Mouse (Mus musculus) stomach, embryonic 16.5 days (tissue): ENCODE data around the gene 9330161L09Rik. TPM values are rescaled to one million over a fixed set of nuclear protein-coding genes. Genes with fewer than 3 reads are reported as not detected.

Experiments
- ATAC-seq: fragments of 200-750 bp; cut with Nextera tagmentation; 2 replicates; pipeline ENCODE4 v1.8.0; 2017; ENCODE audit warnings: moderate number of reproducible peaks, moderate TSS enrichment; ENCODE audit not compliant: insufficient read depth, low FRiP score
- H3K27ac ChIP-seq: fragments of 300-500 bp; sonication (generic); 2 replicates; pipeline ENCODE4 v1.5.1; 2014; ENCODE audit warnings: low read length
- H3K27me3 ChIP-seq: fragments of 300-500 bp; sonication (generic); 2 replicates; pipeline ENCODE4 v1.6.1; 2014; ENCODE audit warnings: low read length, control low read depth, mixed read lengths; ENCODE audit not compliant: control insufficient read depth, insufficient read depth
- H3K36me3 ChIP-seq: fragments of 300-500 bp; sonication (generic); 2 replicates; pipeline ENCODE4 v1.6.1; 2014; ENCODE audit warnings: low read length; ENCODE audit not compliant: control insufficient read depth, insufficient read depth
- H3K4me1 ChIP-seq: fragments of 300-500 bp; sonication (generic); 2 replicates; pipeline ENCODE4 v1.6.1; 2014; ENCODE audit warnings: low read length, control low read depth, mixed read lengths; ENCODE audit not compliant: control insufficient read depth, insufficient read depth
- H3K4me2 ChIP-seq: fragments of 300-500 bp; sonication (generic); 2 replicates; pipeline ENCODE4 v1.6.1; 2014; ENCODE audit warnings: low read depth, low read length, mixed read lengths
- H3K4me3 ChIP-seq: fragments of 300-500 bp; sonication (generic); replicated peaks from 2 replicates; pipeline ENCODE4 v1.5.1; 2014; ENCODE audit warnings: mild to moderate bottlenecking, low read length
- H3K9ac ChIP-seq: fragments of 300-500 bp; sonication (generic); 2 replicates; pipeline ENCODE4 v1.6.1; 2014; ENCODE audit warnings: low read length
- H3K9me3 ChIP-seq: fragments of 300-500 bp; sonication (generic); replicated peaks from 2 replicates; pipeline ENCODE4 v1.6.1; 2016; ENCODE audit warnings: low read length, control low read depth; ENCODE audit not compliant: control insufficient read depth
- WGBS: fragments of 180-500 bp; shearing (Covaris S2); extraction: QIAGEN DNeasy Blood & Tissue Kit; methylation state at CpG from one replicate; pipeline ENCODE4 v1.1.7; 2014; 5-methylcytosine and 5-hydroxymethylcytosine counted together
- polyA plus RNA-seq: library from polyadenylated mRNA; unstranded; fragments of >200 nt; fragmentation: Nextera tagmentation; extraction: Ambion mirVana; gene quantifications from 2 replicates; pipeline ENCODE4 v1.2.1, GENCODE M21; 2015

Gene 9330161L09Rik
- polyA plus RNA-seq, 1 experiment from 2014 or later = 0.18 TPM

DNA sequence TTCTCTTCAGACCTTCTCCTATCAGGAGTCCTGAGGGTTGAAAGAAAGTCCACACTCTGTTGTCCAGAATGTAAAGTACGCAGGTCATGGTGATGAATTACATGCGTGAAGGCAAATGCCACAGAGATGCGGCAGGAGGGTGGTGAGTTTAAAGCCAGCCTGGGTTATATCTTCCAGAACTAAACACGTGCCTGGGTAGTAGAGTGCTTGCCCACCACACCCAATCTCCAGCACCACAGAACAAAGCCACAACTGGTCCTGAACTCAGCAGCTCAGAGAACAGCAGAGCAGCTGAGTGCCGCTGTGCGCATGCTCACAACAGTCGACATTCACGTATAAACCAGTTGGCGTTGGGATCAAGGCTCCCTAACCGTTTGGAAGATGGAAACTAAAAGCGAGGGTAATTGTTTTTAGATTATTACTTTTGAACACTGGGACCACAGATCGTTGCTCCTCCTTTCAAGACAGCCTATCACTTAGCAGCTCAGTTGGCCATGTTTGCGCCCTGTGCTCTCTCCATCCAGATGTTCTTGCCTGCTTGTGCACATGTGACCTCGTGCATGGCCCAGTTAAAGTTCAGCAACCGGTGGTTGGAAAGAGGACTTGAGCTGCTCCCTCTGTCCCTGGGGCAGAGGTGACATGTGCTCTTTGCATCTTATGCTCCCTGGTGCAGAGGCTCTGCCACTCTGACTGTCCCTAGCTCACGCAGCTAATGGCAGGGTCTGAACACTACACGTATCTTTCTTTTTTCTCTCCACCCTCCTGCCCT lies 45.9 kb downstream of the 9330161L09Rik start:
- Histone ChIP-seq H3K27ac (no peak overlapping the region), H3K9ac (no peak overlapping the region), H3K27me3 (no peaks in the 10 kb centered on the region), H3K36me3 (no peaks in the 10 kb centered on the region), H3K9me3 (no peaks in the 10 kb centered on the region), H3K4me2 (no peak overlapping the region), H3K4me3 (no peak overlapping the region), H3K4me1 (no peaks in the 10 kb centered on the region)
- 79% methylated on average over 17 of the region's 17 CpGs for WGBS
- ATAC-seq = no peak

DNA sequence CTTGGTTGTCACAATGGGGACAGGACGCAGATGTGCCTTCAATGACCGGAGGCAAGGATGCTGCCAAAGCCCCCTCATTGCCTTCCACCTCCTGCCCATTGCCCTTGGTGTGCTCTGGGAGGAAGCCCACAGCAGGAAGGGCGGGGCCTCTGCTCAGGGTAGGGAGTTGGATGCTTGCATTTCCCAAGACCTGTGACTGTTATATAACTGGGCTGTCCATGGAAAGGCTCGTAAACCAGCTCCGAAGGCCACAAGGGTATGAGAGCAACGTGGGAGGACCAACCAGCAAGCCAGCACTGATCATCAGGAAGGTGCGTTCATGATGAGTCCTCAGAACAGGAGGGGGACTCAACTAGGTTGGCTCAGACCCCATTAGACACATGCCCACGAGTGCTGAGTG lies 46.8 kb downstream of the 9330161L09Rik start:
- no peaks in the 10 kb centered on the region for H3K36me3 ChIP-seq
- H3K4me1 ChIP-seq = peaks cover 3% of the 10 kb centered on the region; the same call in 1 of the 2 replicates
- ATAC-seq = no peak
- no peak overlapping the region for H3K9ac ChIP-seq
- no peak overlapping the region for H3K27ac ChIP-seq
- 79% methylated on average over 8 of the region's 8 CpGs for WGBS
- H3K4me3 ChIP-seq = no peak overlapping the region
- no peaks in the 10 kb centered on the region for H3K27me3 ChIP-seq
- H3K4me2 ChIP-seq = no peak overlapping the region
- H3K9me3 ChIP-seq = no peaks in the 10 kb centered on the region

DNA sequence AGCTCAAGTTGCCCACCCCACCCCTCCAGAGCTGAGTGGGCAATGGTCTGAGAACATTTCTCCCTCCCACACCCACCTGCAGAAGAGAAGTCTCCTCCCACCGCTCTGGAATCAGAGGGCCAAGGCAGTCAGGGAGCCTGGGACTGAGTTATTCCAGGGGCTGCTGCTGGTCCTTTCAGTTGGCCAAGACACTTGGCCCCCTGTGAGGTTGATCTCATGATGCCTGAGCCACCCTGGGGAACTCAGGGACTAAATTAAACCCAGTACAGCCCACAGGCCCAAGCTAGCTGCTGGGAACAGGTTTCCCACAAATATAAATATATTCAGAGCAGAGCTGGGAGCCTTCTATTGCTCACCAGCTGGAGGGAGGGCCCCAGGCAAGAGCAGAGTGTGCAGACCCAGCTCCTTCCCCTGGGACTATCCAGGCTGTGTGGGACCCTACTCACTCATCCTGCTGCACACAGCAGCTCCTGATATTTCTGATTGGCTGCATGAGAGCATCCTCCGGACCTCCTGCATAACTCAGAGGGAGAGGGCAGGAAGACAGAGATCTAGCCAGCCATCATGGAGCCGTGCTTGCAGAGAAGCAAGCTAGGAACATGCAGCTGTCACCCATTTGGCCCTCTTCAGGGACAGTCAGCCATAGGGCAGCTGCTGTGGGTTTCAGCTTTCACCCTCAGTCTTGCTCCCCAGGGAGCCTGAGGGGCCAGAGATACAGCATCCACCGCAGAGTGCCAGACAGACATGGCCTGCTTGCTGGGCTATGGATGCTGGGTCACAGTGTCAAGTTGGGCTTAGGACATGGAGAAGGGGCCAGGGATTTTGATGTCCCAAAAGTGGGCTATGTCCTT lies 48.4 kb downstream of the 9330161L09Rik start:
- Histone ChIP-seq H3K9me3 (no peaks in the 10 kb centered on the region), H3K9ac (no peak overlapping the region), H3K4me2 (no peak overlapping the region), H3K4me3 (no peak overlapping the region), H3K27ac (no peak overlapping the region), H3K4me1 (peaks cover 3% of the 10 kb centered on the region; the same call in 1 of the 2 replicates), H3K36me3 (no peaks in the 10 kb centered on the region), H3K27me3 (no peaks in the 10 kb centered on the region)
- ATAC-seq = no peak
- WGBS = 60% methylated on average over 4 of the region's 4 CpGs

DNA sequence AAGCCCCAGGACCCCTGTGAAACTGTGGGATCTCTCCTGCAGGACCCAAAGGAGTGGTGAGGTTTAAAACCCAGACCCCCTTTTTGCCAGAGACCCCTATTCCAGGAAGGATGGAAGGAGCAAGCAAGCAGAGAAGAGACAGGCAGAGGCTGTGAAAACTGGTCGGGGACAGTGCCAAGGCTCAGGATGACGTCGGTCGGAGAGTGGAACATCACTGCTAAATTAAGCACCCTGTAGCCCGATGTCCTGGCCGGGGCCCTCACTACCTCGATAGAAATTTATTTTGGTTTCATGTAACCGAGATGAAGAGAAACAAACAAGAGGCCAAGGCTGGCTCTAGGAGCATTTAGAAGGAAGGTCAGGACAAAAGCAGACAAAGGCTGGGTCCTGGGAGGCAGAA lies 49.4 kb downstream of the 9330161L09Rik start:
- WGBS = 77% methylated on average over 8 of the region's 8 CpGs
- H3K4me1 ChIP-seq = peaks cover 3% of the 10 kb centered on the region; the same call in 1 of the 2 replicates
- H3K36me3 ChIP-seq = no peaks in the 10 kb centered on the region
- H3K9me3 ChIP-seq = no peaks in the 10 kb centered on the region
- H3K27ac ChIP-seq = no peak overlapping the region
- H3K9ac ChIP-seq = no peak overlapping the region
- no peaks in the 10 kb centered on the region for H3K27me3 ChIP-seq
- no peak for ATAC-seq
- H3K4me2 ChIP-seq = no peak overlapping the region
- no peak overlapping the region for H3K4me3 ChIP-seq

Other genes starting within 250 kb of the 9330161L09Rik start
- 0.90 and 1.3 TPM in 2 replicates for gene Prima1, start 165.7 kb downstream of the 9330161L09Rik start, polyA plus RNA-seq
- not detected in 2 replicates for gene Fam181a, start 96.8 kb downstream of the 9330161L09Rik start, polyA plus RNA-seq
- 26.3 and 27.7 TPM in 2 replicates for gene Asb2, start 51.8 kb downstream of the 9330161L09Rik start, polyA plus RNA-seq
- 10.6 and 12.2 TPM in 2 replicates for gene Otub2, start 19.1 kb downstream of the 9330161L09Rik start, polyA plus RNA-seq
- 79.8 and 85.7 TPM in 2 replicates for gene Ddx24, start 18.0 kb upstream of the 9330161L09Rik start, polyA plus RNA-seq
- gene Ifi27, start 26.4 kb upstream of the 9330161L09Rik start, polyA plus RNA-seq = 49.3 and 56.6 TPM in 2 replicates
- gene Ifi27l2a, start 35.9 kb upstream of the 9330161L09Rik start, polyA plus RNA-seq = 17.0 and 18.1 TPM in 2 replicates
- gene Ifi27l2b, start 49.4 kb upstream of the 9330161L09Rik start, polyA plus RNA-seq = 9.2 and 10.2 TPM in 2 replicates
- 1.1 and 1.4 TPM in 2 replicates for gene Ppp4r4, start 124.5 kb upstream of the 9330161L09Rik start, polyA plus RNA-seq
- gene Serpina10, start 223.6 kb upstream of the 9330161L09Rik start, polyA plus RNA-seq = 2.0 and 3.3 TPM in 2 replicates
- 142 and 172 TPM in 2 replicates for gene Serpina6, start 249.4 kb upstream of the 9330161L09Rik start, polyA plus RNA-seq